Mouse (Mus musculus) kidney, adult 2 months (tissue): ENCODE data around the gene Gprin1. TPM values are rescaled to one million over a fixed set of nuclear protein-coding genes. Genes with fewer than 3 reads are reported as not detected.

Experiments
- DNase-seq: peaks from one replicate; pipeline ENCODE4 v3.0.0; 2021
- H3K27ac ChIP-seq: fragments of 200-500 bp; 2 replicates; pipeline ENCODE4 v1.5.1; 2012; ENCODE audit warnings: low read depth, low read length, control low read depth, inconsistent platforms; ENCODE audit not compliant: insufficient read depth
- H3K27me3 ChIP-seq: fragments of 200-500 bp; replicated peaks from 2 replicates; pipeline ENCODE4 v1.6.1; 2012; ENCODE audit warnings: mild to moderate bottlenecking, moderate library complexity, low read length, inconsistent platforms; ENCODE audit not compliant: control insufficient read depth, insufficient read depth
- H3K36me3 ChIP-seq: fragments of 200-500 bp; 2 replicates; pipeline ENCODE4 v1.6.1; 2012; ENCODE audit warnings: mild to moderate bottlenecking, moderate library complexity, low read length, inconsistent platforms; ENCODE audit not compliant: control insufficient read depth, insufficient read depth
- H3K4me1 ChIP-seq: fragments of 200-500 bp; 2 replicates; pipeline ENCODE4 v1.6.1; 2011; ENCODE audit warnings: low read length; ENCODE audit not compliant: control insufficient read depth, insufficient read depth
- H3K4me3 ChIP-seq: fragments of 200-500 bp; 2 replicates; pipeline ENCODE4 v1.5.1; 2011; ENCODE audit warnings: mild to moderate bottlenecking, low read depth, low read length, control low read depth; ENCODE audit not compliant: insufficient read depth
- CTCF ChIP-seq: fragments of 200-500 bp; conservative IDR thresholded peaks from 2 replicates; pipeline ENCODE4 v1.5.1; 2011; ENCODE audit warnings: low read depth, mild to moderate bottlenecking, control low read depth, low read length, moderate library complexity, mixed read lengths; ENCODE audit not compliant: insufficient read depth, insufficient read length
- POLR2A ChIP-seq: fragments of 200-500 bp; IDR thresholded peaks from one replicate; pipeline ENCODE4 v1.6.1; 2011; ENCODE audit warnings: low read depth, low read length, control low read depth
- WGBS: fragments of 180-500 bp; shearing (Covaris S2); methylation state at CpG from one replicate; pipeline ENCODE4 v1.1.7; 2018; 5-methylcytosine and 5-hydroxymethylcytosine counted together
- polyA plus RNA-seq: library from polyadenylated mRNA; depleted of rRNA; stranded (reverse); fragments of >200 nt; gene quantifications from 2 replicates; pipeline ENCODE4 v1.2.3, GENCODE M21; 2012

Gene Gprin1
- polyA plus RNA-seq, 1 experiment, result 0.03 TPM

GRCm38 (mm10) chr13:54781086-54781485 lies 31.4 kb upstream of the Gprin1 start:
- 85% methylated on average over 3 of the region's 3 CpGs for WGBS
- TF ChIP-seq CTCF (no peak), POLR2A (no peak)

GRCm38 (mm10) chr13:54780592-54780991 lies 30.9 kb upstream of the Gprin1 start:
- 80% methylated on average over 3 of the region's 3 CpGs for WGBS
- TF ChIP-seq CTCF (no peak), POLR2A (no peak)

More at GRCm38 (mm10) chr13:54781086-54781485, 31.4 kb upstream of the Gprin1 start:
- no peaks in the 10 kb centered on the region for H3K36me3 ChIP-seq
- DNase-seq, result no peak
- no peak overlapping the region for H3K27ac ChIP-seq
- H3K4me3 ChIP-seq, result no peak overlapping the region
- H3K4me1 ChIP-seq, result no peaks in the 10 kb centered on the region
- H3K27me3 ChIP-seq, result no peaks in the 10 kb centered on the region

GRCm38 (mm10) chr13:54767012-54767411 lies 17.3 kb upstream of the Gprin1 start:
- no peak for DNase-seq
- TF ChIP-seq POLR2A (no peak), CTCF (no peak)
- 71% methylated on average over 4 of the region's 4 CpGs for WGBS
- Histone ChIP-seq H3K36me3 (no peaks in the 10 kb centered on the region), H3K27ac (no peak overlapping the region), H3K27me3 (no peaks in the 10 kb centered on the region), H3K4me1 (no peaks in the 10 kb centered on the region), H3K4me3 (no peak overlapping the region)

More at GRCm38 (mm10) chr13:54780592-54780991, 30.9 kb upstream of the Gprin1 start:
- no peaks in the 10 kb centered on the region for H3K27me3 ChIP-seq
- no peak overlapping the region for H3K27ac ChIP-seq
- H3K4me1 ChIP-seq, result no peaks in the 10 kb centered on the region
- H3K36me3 ChIP-seq, result no peaks in the 10 kb centered on the region
- H3K4me3 ChIP-seq, result no peak overlapping the region
- DNase-seq, result peak; percentile 24

DNA sequence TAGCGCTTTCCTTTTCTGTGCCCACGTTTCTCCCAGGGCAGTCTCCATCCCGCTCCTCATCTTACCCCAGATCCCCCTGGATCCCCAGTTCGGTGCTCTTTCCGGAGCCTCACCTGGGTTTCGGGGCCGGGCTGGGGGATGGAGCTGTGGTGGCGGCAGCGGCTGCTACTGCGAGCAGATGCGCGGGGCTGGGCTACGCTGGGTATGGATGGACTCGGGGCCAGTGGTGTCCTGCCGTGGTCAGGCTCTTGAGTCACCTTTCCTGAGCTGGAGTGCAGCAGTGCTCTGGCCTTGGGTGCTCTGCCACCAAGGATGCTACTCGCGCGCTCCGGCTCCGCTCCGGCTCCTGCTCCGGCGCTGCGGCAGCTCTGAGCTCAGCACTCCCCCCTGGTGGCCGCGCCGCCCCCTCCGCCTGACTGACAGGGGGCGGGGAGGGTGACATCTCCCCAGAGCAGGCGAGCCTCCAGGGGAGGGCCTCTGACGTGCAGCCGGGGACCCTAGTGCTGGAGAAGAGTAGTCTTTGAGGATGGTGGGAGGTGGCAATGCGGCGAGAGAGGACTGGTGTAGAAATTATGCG lies 16.6 kb upstream of the Gprin1 start, which contains the start of gene Sncb:
Gene Sncb, minus strand, starts transcription at position 404 of the 577 bp plus-strand sequence.
- Histone ChIP-seq H3K4me1 (no peaks in the 10 kb centered on the region), H3K27me3 (no peaks in the 10 kb centered on the region), H3K4me3 (no peak within 1 kb of the TSS), H3K36me3 (no peaks in the 10 kb centered on the region), H3K27ac (no peak within 1 kb of the TSS)
- TF ChIP-seq CTCF, result no peak; the same call in 1 of the 2 replicates
- no peak for TF ChIP-seq POLR2A
- DNase-seq, result peak; percentile 22
- WGBS, result 3% methylated on average over 35 of the region's 35 CpGs

DNA sequence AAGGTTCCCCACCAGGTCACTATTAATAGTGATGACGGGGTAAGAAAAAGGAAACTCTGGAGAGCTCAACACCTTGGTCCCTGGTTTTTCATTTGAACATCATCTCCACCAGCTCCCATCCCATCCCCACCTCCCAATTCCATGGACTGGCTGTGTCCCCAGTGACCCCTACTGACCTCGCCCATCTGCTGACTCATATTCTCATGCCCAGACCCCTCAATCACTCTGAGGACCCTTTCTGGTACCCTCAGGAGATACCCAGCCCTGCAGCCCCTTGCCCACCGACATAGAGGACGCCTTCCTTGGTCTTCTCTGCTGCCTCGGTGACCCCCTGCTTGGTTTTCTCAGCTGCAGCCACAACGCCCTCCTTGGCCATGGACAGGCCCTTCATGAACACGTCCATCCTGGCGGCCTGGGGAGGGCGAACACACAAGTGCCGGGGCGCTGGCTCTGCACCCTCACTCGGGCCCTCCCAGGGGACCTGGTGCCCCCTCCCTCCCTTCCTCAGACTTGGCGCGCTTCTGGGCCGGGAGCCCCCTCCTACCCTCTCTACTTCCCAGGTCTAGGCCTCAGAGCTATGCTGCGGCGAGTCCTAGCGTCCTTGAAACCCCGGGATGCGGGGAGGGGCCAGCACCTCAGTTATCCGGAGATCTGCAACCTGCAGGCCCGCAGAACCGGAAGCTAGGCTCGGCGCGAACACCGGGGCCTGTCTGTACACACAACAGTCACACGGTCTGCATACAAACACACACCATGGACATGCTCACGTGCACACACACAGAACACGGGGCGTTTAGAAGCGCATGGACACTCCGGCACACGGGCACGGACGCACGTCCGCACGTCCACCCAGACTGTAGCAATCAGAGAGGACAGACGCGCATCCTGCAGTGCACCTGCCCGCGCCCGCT lies 15.9 kb upstream of the Gprin1 start:
- TF ChIP-seq POLR2A (no peak), CTCF (no peak)
- Histone ChIP-seq H3K4me3 (no peak overlapping the region), H3K36me3 (no peaks in the 10 kb centered on the region), H3K4me1 (no peaks in the 10 kb centered on the region), H3K27ac (no peak overlapping the region), H3K27me3 (no peaks in the 10 kb centered on the region)
- 7% methylated on average over 44 of the region's 44 CpGs for WGBS
- no peak for DNase-seq

- Histone ChIP-seq H3K27me3 (no peaks in the 10 kb centered on the region), H3K27ac (no peak overlapping the region), H3K4me1 (no peaks in the 10 kb centered on the region), H3K4me3 (no peak overlapping the region), H3K36me3 (no peaks in the 10 kb centered on the region)
- DNase-seq, result no peak
- TF ChIP-seq CTCF (no peak), POLR2A (no peak)
- WGBS, result 88% methylated on average over 7 of the region's 7 CpGs
These were observed 11.2 kb upstream of the Gprin1 start for GRCm38 (mm10) chr13:54760906-54761305.
